11 mouse cellular contexts compared by ENCODE assay signal in genomic region chr6:85237001-85237400, GRCm38 (mm10). TPM values are rescaled to one million over a fixed set of nuclear protein-coding genes. Genes with fewer than 3 reads are reported as not detected.
DNase-seq lines count a peak whose midpoint lies in the region; ATAC-seq and TF ChIP-seq lines count a peak whose summit lies in the region.
"Had no signal": no experiment of that assay in that cellular context is flagged by ENCODE, and none has a peak within 500 bp of the region (broad histone marks: within the 10 kb centered on the region; RNA-seq: fewer than 3 reads in every experiment).

No protein-coding gene starts in this region.

- 37% methylated on average over 5 of the region's 5 CpGs for WGBS in forebrain, embryonic 11.5 days
- WGBS in forebrain, embryonic 16.5 days, result 34% methylated on average over 5 of the region's 5 CpGs
- 56% methylated on average over 5 of the region's 5 CpGs for whole genome bisulfite sequencing in liver, adult 2 months
- WGBS in liver, embryonic 11.5 days, result 39% methylated on average over 5 of the region's 5 CpGs

- peak; percentile 79 for DNase-seq in forebrain, embryonic 11.5 days (ENCODE audit: low spot score)
- DNase-seq in liver, adult 2 months (ENCODE audit: extremely low read depth, low read depth, low spot score), result no peak
- no peak for DNase-seq in liver, embryonic 11.5 days (ENCODE audit: low spot score)
- peak; percentile 69 for DNase-seq in R1 (ENCODE audit: low read depth, low spot score)
- peak; percentile 62 to 74 for DNase-seq in kidney, postnatal 4 days
- DNase-seq in testis, postnatal 10 days (ENCODE audit: low spot score), result peak; percentile 72
- no peak for DNase-seq in layer of hippocampus, adult 9-10 months (ENCODE audit: low spot score)

- H3K9me3 ChIP-seq in forebrain, embryonic 11.5 days (ENCODE audit: control insufficient read depth, low read length), result no peaks in the 10 kb centered on the region
- H3K9me3 ChIP-seq in forebrain, embryonic 16.5 days (ENCODE audit: control insufficient read depth, low read length), result no peaks in the 10 kb centered on the region
- H3K9me3 ChIP-seq in liver, embryonic 11.5 days (ENCODE audit: control insufficient read depth, low read length), result no peaks in the 10 kb centered on the region
- H3K9me3 ChIP-seq: lung, embryonic 15.5 days; stomach, embryonic 15.5 days had no signal

- H3K4me2 ChIP-seq in forebrain, embryonic 11.5 days (ENCODE audit: low read depth, low read length, severe bottlenecking), result no peak overlapping the region
- no peak overlapping the region for H3K4me2 ChIP-seq in forebrain, embryonic 16.5 days (ENCODE audit: low read length)
- no peak overlapping the region for H3K4me2 ChIP-seq in liver, embryonic 11.5 days
- H3K4me2 ChIP-seq: lung, embryonic 15.5 days; stomach, embryonic 15.5 days had no signal

- no peak overlapping the region for H3K4me3 ChIP-seq in forebrain, embryonic 11.5 days (ENCODE audit: low read depth, low read length)
- H3K4me3 ChIP-seq in forebrain, embryonic 16.5 days (replicated peaks; ENCODE audit: low read length), result no peak overlapping the region
- H3K4me3 ChIP-seq in liver, adult 2 months (ENCODE audit: insufficient read depth, low read depth, low read length), result no peak overlapping the region
- H3K4me3 ChIP-seq in liver, embryonic 11.5 days (ENCODE audit: low read depth, low read length), result no peak overlapping the region
- H3K4me3 ChIP-seq: lung, embryonic 15.5 days; stomach, embryonic 15.5 days had no signal

- no peaks in the 10 kb centered on the region for H3K36me3 ChIP-seq in forebrain, embryonic 11.5 days (ENCODE audit: control insufficient read depth, insufficient read depth, low read length)
- H3K36me3 ChIP-seq in forebrain, embryonic 16.5 days (ENCODE audit: control insufficient read depth, insufficient read depth), result no peaks in the 10 kb centered on the region
- no peaks in the 10 kb centered on the region for H3K36me3 ChIP-seq in liver, adult 2 months (ENCODE audit: control insufficient read depth, insufficient read depth, low read length)
- no peaks in the 10 kb centered on the region for H3K36me3 ChIP-seq in liver, embryonic 11.5 days (ENCODE audit: control insufficient read depth, insufficient read depth, low read length)
- H3K36me3 ChIP-seq: lung, embryonic 15.5 days; stomach, embryonic 15.5 days had no signal

- H3K4me1 ChIP-seq in forebrain, embryonic 11.5 days (replicated peaks; ENCODE audit: control insufficient read depth, insufficient read depth, low read length), result peaks cover 14% of the 10 kb centered on the region
- H3K4me1 ChIP-seq in forebrain, embryonic 16.5 days (replicated peaks; ENCODE audit: control insufficient read depth, insufficient read depth, low read length), result peaks cover 28% of the 10 kb centered on the region
- H3K4me1 ChIP-seq in liver, adult 2 months (ENCODE audit: control insufficient read depth, insufficient read depth, low read length), result no peaks in the 10 kb centered on the region
- peaks cover 7% of the 10 kb centered on the region; the same call in 1 of the 2 replicates for H3K4me1 ChIP-seq in liver, embryonic 11.5 days (replicated peaks; ENCODE audit: control insufficient read depth, insufficient read depth, low read length)

- TF ChIP-seq CTCF in liver, adult 2 months (IDR thresholded peaks at IDR 0.05; ENCODE audit: low read depth, low read length), result peak; percentile 71

- H3K9ac ChIP-seq in forebrain, embryonic 11.5 days (ENCODE audit: low read length), result no peak overlapping the region
- no peak overlapping the region for H3K9ac ChIP-seq in forebrain, embryonic 16.5 days (replicated peaks; ENCODE audit: low read depth, low read length)
- no peak overlapping the region for H3K9ac ChIP-seq in liver, adult 2 months (ENCODE audit: low read depth, low read length)
- no peak overlapping the region for H3K9ac ChIP-seq in liver, embryonic 11.5 days (ENCODE audit: low read depth, low read length)
- H3K9ac ChIP-seq: lung, embryonic 15.5 days; stomach, embryonic 15.5 days had no signal

- H3K79me2 ChIP-seq in liver, adult 2 months (ENCODE audit: control insufficient read depth, insufficient read depth, low read length), result no peaks in the 10 kb centered on the region

- no peak for ATAC-seq in forebrain, embryonic 11.5 days (replicated peaks; ENCODE audit: low FRiP score)
- no peak for ATAC-seq in forebrain, embryonic 16.5 days
- ATAC-seq in liver, embryonic 11.5 days (replicated peaks; ENCODE audit: low FRiP score), result no peak

- H3K27me3 ChIP-seq in forebrain, embryonic 11.5 days (ENCODE audit: control insufficient read depth, insufficient read depth, low read length), result no peaks in the 10 kb centered on the region
- H3K27me3 ChIP-seq in forebrain, embryonic 16.5 days (replicated peaks; ENCODE audit: control insufficient read depth, insufficient read depth, low read length), result no peaks in the 10 kb centered on the region
- H3K27me3 ChIP-seq in liver, adult 2 months (ENCODE audit: control insufficient read depth, insufficient read depth, low read length), result no peaks in the 10 kb centered on the region
- no peaks in the 10 kb centered on the region for H3K27me3 ChIP-seq in liver, embryonic 11.5 days (replicated peaks; ENCODE audit: control insufficient read depth, insufficient read depth, low read length)
- H3K27me3 ChIP-seq: lung, embryonic 15.5 days; stomach, embryonic 15.5 days had no signal

- TF ChIP-seq POLR2A in liver, adult 2 months (IDR thresholded peaks at IDR 0.05; ENCODE audit: extremely low read depth, insufficient read depth, low read length), result no peak

- no peak overlapping the region for H3K27ac ChIP-seq in forebrain, embryonic 11.5 days (ENCODE audit: low read depth, low read length)
- no peak overlapping the region for H3K27ac ChIP-seq in forebrain, embryonic 16.5 days (ENCODE audit: low read length)
- no peak overlapping the region for H3K27ac ChIP-seq in liver, adult 2 months (replicated peaks; ENCODE audit: insufficient read depth, low read depth, low read length)
- H3K27ac ChIP-seq in liver, embryonic 11.5 days (ENCODE audit: low read depth, low read length), result no peak overlapping the region
- H3K27ac ChIP-seq: lung, embryonic 15.5 days; stomach, embryonic 15.5 days had no signal

RNA-seq across cellular contexts. Expression of gene Emx1, which starts 49.8 kb away (rescaled TPM):
- 63.5 and 67.2 TPM in 2 replicates for polyA plus RNA-seq in forebrain, embryonic 11.5 days (2014; fragmentation: Nextera tagmentation; extraction: Ambion mirVana)
- 57.5 and 59.7 TPM in 2 replicates for polyA plus RNA-seq in forebrain, embryonic 16.5 days (2015; fragmentation: Nextera tagmentation; extraction: Ambion mirVana)
- total RNA-seq in liver, adult 2 months (2014; rRNA removed), result not detected in 2 replicates
- not detected in 2 replicates for polyA plus RNA-seq in liver, adult 2 months (2012; rRNA removed)
- 0.38 and 0.49 TPM in 2 replicates for polyA plus RNA-seq in liver, embryonic 11.5 days (2014; fragmentation: Nextera tagmentation; extraction: Ambion mirVana)
- total RNA-seq: heart, adult 18-20 months had no signal
- polyA plus RNA-seq: lung, embryonic 15.5 days; stomach, embryonic 15.5 days had no signal

Comparison
In these comparisons a context has a peak if more than half of its experiments do, and no peak if none do; other contexts are left out.
1. DNase-seq: peak in forebrain, embryonic 11.5 days (single experiment), R1 (single experiment), kidney, postnatal 4 days (2 of 2) and testis, postnatal 10 days (single experiment); none in liver, adult 2 months (single experiment), liver, embryonic 11.5 days (single experiment) and layer of hippocampus, adult 9-10 months (single experiment).
2. RNA of gene Emx1, which starts 49.8 kb away (polyA plus RNA-seq): 63.5 to 67.2 TPM in forebrain, embryonic 11.5 days and 57.5 to 59.7 TPM in forebrain, embryonic 16.5 days; 0.38 to 0.49 TPM in liver, embryonic 11.5 days and not detected in liver, adult 2 months; every median in the first group is over 10 times any median in the second.